In genomic region chr2:163880891-163881290, GRCm38 (mm10) we compare ENCODE assay signal across 13 mouse cellular contexts. TPM values are rescaled to one million over a fixed set of nuclear protein-coding genes. Genes with fewer than 3 reads are reported as not detected.
DNase-seq lines count a peak whose midpoint lies in the region; ATAC-seq and TF ChIP-seq lines count a peak whose summit lies in the region.
"Had no signal": no experiment of that assay in that cellular context is flagged by ENCODE, and none has a peak within 500 bp of the region (broad histone marks: within the 10 kb centered on the region; RNA-seq: fewer than 3 reads in every experiment).

No protein-coding gene starts in this region.

- TF ChIP-seq POLR2A in thymus, adult 2 months (IDR thresholded peaks at IDR 0.05; ENCODE audit: control insufficient read depth, extremely low read depth, insufficient read depth, low read length, poor library complexity): no peak

- DNase-seq in heart, postnatal 14 days: peak; percentile 10 to 17
- DNase-seq in heart, adult 11 months: no peak
- peak; percentile 37 for DNase-seq in adipocyte (ENCODE audit: low spot score)
- peak; percentile 64 for DNase-seq in cerebellum, adult 8-10 months
- DNase-seq in kidney, postnatal 25 days: peak; percentile 58 to 66
- no peak for DNase-seq in retina, postnatal 1 day
- no peak for DNase-seq in thymus, adult 2 months
- DNase-seq: liver, postnatal 0 days had no signal

- H3K36me3 ChIP-seq in thymus, adult 2 months (ENCODE audit: control insufficient read depth, insufficient read depth, low read length): no peaks in the 10 kb centered on the region
- H3K36me3 ChIP-seq: neural tube, embryonic 13.5 days; stomach, embryonic 15.5 days had no signal

- H3K27me3 ChIP-seq in thymus, adult 2 months (ENCODE audit: control insufficient read depth, insufficient read depth, low read length): no peaks in the 10 kb centered on the region
- H3K27me3 ChIP-seq: neural tube, embryonic 13.5 days; stomach, embryonic 15.5 days had no signal

- no peaks in the 10 kb centered on the region for H3K4me1 ChIP-seq in thymus, adult 2 months (replicated peaks; ENCODE audit: control insufficient read depth, insufficient read depth, low read length)
- H3K4me1 ChIP-seq: stomach, embryonic 15.5 days had no signal

- no peak for ATAC-seq in monocyte, adult 5-6 weeks (replicated peaks; ENCODE audit: insufficient number of reproducible peaks, low FRiP score, low TSS enrichment, poor library complexity, severe bottlenecking)
- ATAC-seq: liver, postnatal 0 days had no signal

- TF ChIP-seq CTCF in thymus, adult 2 months (IDR thresholded peaks at IDR 0.05; ENCODE audit: borderline replicate concordance, control insufficient read depth, extremely low read depth, insufficient read depth, low read length, poor library complexity): no peak

- 83% methylated on average over 6 of the region's 6 CpGs for WGBS in thymus, adult 2 months

- no peak overlapping the region for H3K4me3 ChIP-seq in thymus, adult 2 months (ENCODE audit: control insufficient read depth, insufficient read depth, low read length)
- H3K4me3 ChIP-seq: neural tube, embryonic 13.5 days; stomach, embryonic 15.5 days had no signal

- H3K27ac ChIP-seq in thymus, adult 2 months (ENCODE audit: control insufficient read depth, insufficient read depth, low read length): no peak overlapping the region
- H3K27ac ChIP-seq: hindbrain, embryonic 14.5 days; neural tube, embryonic 13.5 days; stomach, embryonic 15.5 days had no signal

- intact Hi-C loops in heart, postnatal 14 days (cut with DNase I): no loop called here

RNA-seq across cellular contexts. Expression of gene Kcnk15, which starts 27.4 kb away (rescaled TPM):
- not detected for total RNA-seq in heart, postnatal 14 days (2021)
- not detected in 3 replicates for total RNA-seq in monocyte, adult 5-6 weeks (2017)
- polyA plus RNA-seq in thymus, adult 2 months (2012; rRNA removed): not detected in 2 replicates
- polyA plus RNA-seq: C2C12; hindbrain, embryonic 14.5 days; liver, postnatal 0 days; neural tube, embryonic 13.5 days; stomach, embryonic 15.5 days had no signal

RNA-seq across cellular contexts. Expression of gene Rims4, which starts 37.6 kb away (rescaled TPM):
- under 1 TPM; 0.10 to 0.15 TPM for total RNA-seq in heart, postnatal 14 days (2021)
- total RNA-seq in monocyte, adult 5-6 weeks (2017): not detected in 3 replicates
- 0.04 and 0.18 TPM in 2 replicates for polyA plus RNA-seq in thymus, adult 2 months (2012; rRNA removed)
- polyA plus RNA-seq: C2C12 had no signal

Comparison
In these comparisons a context has a peak if more than half of its experiments do, and no peak if none do; other contexts are left out.
1. DNase-seq: peak in heart, postnatal 14 days (2 of 2), adipocyte (single experiment), cerebellum, adult 8-10 months (single experiment) and kidney, postnatal 25 days (2 of 2); none in heart, adult 11 months (single experiment), retina, postnatal 1 day (single experiment) and thymus, adult 2 months (single experiment).